14 mouse cellular contexts compared by ENCODE assay signal in genomic region chr11:8701845-8702531, GRCm38 (mm10). TPM values are rescaled to one million over a fixed set of nuclear protein-coding genes. Genes with fewer than 3 reads are reported as not detected.
DNase-seq lines count a peak whose midpoint lies in the region; ATAC-seq and TF ChIP-seq lines count a peak whose summit lies in the region.
"Had no signal": no experiment of that assay in that cellular context is flagged by ENCODE, and none has a peak within 500 bp of the region (broad histone marks: within the 10 kb centered on the region; RNA-seq: fewer than 3 reads in every experiment).

No protein-coding gene starts in this region.

- WGBS in heart, embryonic 12.5 days = 18% methylated on average over 10 of the region's 10 CpGs
- WGBS in heart, adult 2 months = 52% methylated on average over 10 of the region's 10 CpGs
- WGBS in lung, embryonic 14.5 days = 25% methylated on average over 10 of the region's 10 CpGs

- H3K27ac ChIP-seq in heart, embryonic 12.5 days (ENCODE audit: poor library complexity, severe bottlenecking) = 0 out of 2 replicates have a peak overlapping the region, but pooled peaks have one; percentile 6
- no peak overlapping the region for H3K27ac ChIP-seq in heart, adult 2 months
- peak overlapping the region; percentile 56 for H3K27ac ChIP-seq in lung, embryonic 14.5 days (ENCODE audit: low read depth)
- H3K27ac ChIP-seq: layer of hippocampus, adult 2 months had no signal

- H3K4me3 ChIP-seq in heart, embryonic 12.5 days = no peak overlapping the region
- H3K4me3 ChIP-seq in heart, adult 2 months = no peak overlapping the region
- no peak overlapping the region for H3K4me3 ChIP-seq in lung, embryonic 14.5 days (ENCODE audit: low read depth, low read length)
- H3K4me3 ChIP-seq: layer of hippocampus, adult 2 months; midbrain, embryonic 10.5 days had no signal

- TF ChIP-seq POLR2A in heart, adult 2 months (IDR thresholded peaks at IDR 0.05; ENCODE audit: insufficient read depth, low read depth, low read length) = no peak

- intact Hi-C loops in heart, adult 2 months (cut with DNase I) = no loop called here

- 0 out of 2 replicates have a peak, but pooled peaks have one; percentile 22 for ATAC-seq in heart, embryonic 12.5 days (ENCODE audit: insufficient number of reproducible peaks, low FRiP score)
- ATAC-seq in lung, embryonic 14.5 days (ENCODE audit: insufficient read depth) = peak; percentile 81; the same call in 1 of the 2 replicates
- ATAC-seq in granulocyte monocyte progenitor cell, adult 5-6 weeks (replicated peaks; ENCODE audit: poor library complexity, severe bottlenecking) = peak; percentile 73
- ATAC-seq: intestine, postnatal 0 days had no signal

- H3K4me2 ChIP-seq in heart, embryonic 12.5 days = no peak overlapping the region
- H3K4me2 ChIP-seq in lung, embryonic 14.5 days = no peak overlapping the region

- H3K27me3 ChIP-seq in heart, embryonic 12.5 days (replicated peaks) = no peaks in the 10 kb centered on the region
- H3K27me3 ChIP-seq in heart, adult 2 months (ENCODE audit: control insufficient read depth, insufficient read depth, low read length) = no peaks in the 10 kb centered on the region
- no peaks in the 10 kb centered on the region for H3K27me3 ChIP-seq in lung, embryonic 14.5 days (ENCODE audit: insufficient read depth, low read length)
- H3K27me3 ChIP-seq in splenic B cell, adult 2 months (ENCODE audit: control insufficient read depth, insufficient read depth, low read length, poor library complexity, severe bottlenecking) = no peaks in the 10 kb centered on the region

- H3K79me2 ChIP-seq in heart, adult 2 months (replicated peaks; ENCODE audit: control insufficient read depth, insufficient read depth, low read length) = no peaks in the 10 kb centered on the region

- H3K9me3 ChIP-seq in heart, embryonic 12.5 days (replicated peaks) = no peaks in the 10 kb centered on the region
- no peaks in the 10 kb centered on the region for H3K9me3 ChIP-seq in lung, embryonic 14.5 days (ENCODE audit: low read depth, low read length)
- H3K9me3 ChIP-seq: midbrain, embryonic 10.5 days had no signal

- no peak for TF ChIP-seq CTCF in heart, adult 2 months (IDR thresholded peaks at IDR 0.05)
- no peak for TF ChIP-seq CTCF in lung, embryonic 14.5 days (IDR thresholded peaks at IDR 0.05; ENCODE audit: low read depth)

- no peak for TF ChIP-seq EP300 in heart, adult 2 months (IDR thresholded peaks at IDR 0.05; ENCODE audit: insufficient read depth, low read depth, low read length)

- peaks cover 28% of the 10 kb centered on the region for H3K4me1 ChIP-seq in heart, embryonic 12.5 days (replicated peaks)
- no peaks in the 10 kb centered on the region for H3K4me1 ChIP-seq in heart, adult 2 months (ENCODE audit: control insufficient read depth, insufficient read depth, low read length)
- H3K4me1 ChIP-seq in lung, embryonic 14.5 days (ENCODE audit: insufficient read depth) = peaks cover 22% of the 10 kb centered on the region

- H3K36me3 ChIP-seq in heart, embryonic 12.5 days = no peaks in the 10 kb centered on the region
- H3K36me3 ChIP-seq in heart, adult 2 months (ENCODE audit: control insufficient read depth, insufficient read depth, low read length) = no peaks in the 10 kb centered on the region
- H3K36me3 ChIP-seq in lung, embryonic 14.5 days (ENCODE audit: insufficient read depth) = no peaks in the 10 kb centered on the region
- no peaks in the 10 kb centered on the region for H3K36me3 ChIP-seq in splenic B cell, adult 2 months (ENCODE audit: control insufficient read depth, insufficient read depth, low read length, poor library complexity, severe bottlenecking)
- H3K36me3 ChIP-seq: midbrain, embryonic 10.5 days had no signal

- no peak overlapping the region for H3K9ac ChIP-seq in heart, embryonic 12.5 days
- H3K9ac ChIP-seq in heart, adult 2 months (ENCODE audit: low read depth, low read length) = no peak overlapping the region
- H3K9ac ChIP-seq in lung, embryonic 14.5 days = no peak overlapping the region

- no peak for DNase-seq in heart, adult 2 months
- DNase-seq in lung, embryonic 14.5 days = peak; percentile 79
- no peak for DNase-seq in lung, postnatal 14 days
- peak; percentile 41 for DNase-seq in splenic B cell, adult 2 months (ENCODE audit: low read depth, low spot score)
- DNase-seq in left cerebral cortex, adult 11 months (ENCODE audit: low spot score) = no peak
- no peak for DNase-seq in testis, postnatal 10 days (ENCODE audit: low spot score)
- DNase-seq: cerebellum, adult 18-20 months; right cerebral cortex, postnatal 14 days; thymus, postnatal 36 days had no signal

RNA-seq across cellular contexts. Expression of gene Tns3, which starts 37.7 kb away (rescaled TPM):
- polyA plus RNA-seq in heart, embryonic 12.5 days (2016; fragmentation: Nextera tagmentation; extraction: Ambion mirVana) = 16.7 and 17.6 TPM in 2 replicates
- total RNA-seq in heart, adult 2 months (2021) = 10 to 100 TPM; 23.1 to 23.9 TPM
- polyA plus RNA-seq in heart, adult 2 months (2012; rRNA removed) = 14.8 and 18.4 TPM in 2 replicates
- 34.7 and 41.0 TPM in 2 replicates for polyA plus RNA-seq in lung, embryonic 14.5 days (2014; fragmentation: Nextera tagmentation; extraction: Ambion mirVana)
- total RNA-seq in granulocyte monocyte progenitor cell, adult 5-6 weeks (2014; fragmentation: Nextera tagmentation) = 26.9 TPM in 2 replicates
- 13.0 and 13.1 TPM in 2 replicates for total RNA-seq in granulocyte monocyte progenitor cell, adult 5-6 weeks (2017)

Comparison
In these comparisons a context has a peak if more than half of its experiments do, and no peak if none do; other contexts are left out.
1. DNase-seq: peak in lung, embryonic 14.5 days (single experiment) and splenic B cell, adult 2 months (single experiment); none in heart, adult 2 months (0 of 2), lung, postnatal 14 days (single experiment), left cerebral cortex, adult 11 months (single experiment) and testis, postnatal 10 days (single experiment).
2. ATAC-seq: peak in every context shown above with its lines; median percentile 81 in lung, embryonic 14.5 days; 73 in granulocyte monocyte progenitor cell, adult 5-6 weeks; 22 in heart, embryonic 12.5 days.